Mouse (Mus musculus): ENCODE results near the gene Luc7l.
A peak's percentile ranks its signal among the peaks of the same experiment; 100 is the strongest.
"Not testable (repeated sequence)": the region's sequence is repeated elsewhere in the genome, so short reads cannot be mapped to it uniquely, and the experiment has no call there.

Luc7l gene

GRCm38 (mm10) chr17:26253399-26253798 is 703 bp downstream of the Luc7l start:
- no peak for DNase-seq (ENCODE audit: inconsistent ontology term)

- no peak for DNase-seq (ENCODE audit: inconsistent ontology term)
Measured at GRCm38 (mm10) chr17:26255313-26255712, 2.6 kb downstream of the Luc7l start.

GRCm38 (mm10) chr17:26261826-26262225 is 9.1 kb downstream of the Luc7l start:
- no peak for DNase-seq (ENCODE audit: inconsistent ontology term)

GRCm38 (mm10) chr17:26262384-26262783 is 9.7 kb downstream of the Luc7l start:
- DNase-seq (ENCODE audit: inconsistent ontology term), result no peak

GRCm38 (mm10) chr17:26268851-26269250 is 16.2 kb downstream of the Luc7l start:
- DNase-seq (ENCODE audit: inconsistent ontology term), result no peak

- DNase-seq (ENCODE audit: inconsistent ontology term), result not testable (repeated sequence)
Measured at GRCm38 (mm10) chr17:26269577-26269976, 16.9 kb downstream of the Luc7l start.

GRCm38 (mm10) chr17:26272586-26272985 is 19.9 kb downstream of the Luc7l start:
- no peak for DNase-seq (ENCODE audit: inconsistent ontology term)

GRCm38 (mm10) chr17:26275933-26276332 is 23.2 kb downstream of the Luc7l start:
- no peak for DNase-seq (ENCODE audit: inconsistent ontology term)

GRCm38 (mm10) chr17:26276711-26277110 is 24.0 kb downstream of the Luc7l start:
- DNase-seq (ENCODE audit: inconsistent ontology term), result no peak

- no peak for DNase-seq (ENCODE audit: inconsistent ontology term)
Measured at GRCm38 (mm10) chr17:26286199-26286955, 33.7 kb downstream of the Luc7l start.

- no peak for DNase-seq (ENCODE audit: inconsistent ontology term)
Measured at GRCm38 (mm10) chr17:26289475-26289874, 36.8 kb downstream of the Luc7l start.

- not testable (repeated sequence) for DNase-seq (ENCODE audit: inconsistent ontology term)
Measured at GRCm38 (mm10) chr17:26298318-26298717, 45.6 kb downstream of the Luc7l start.

- peak; percentile 73 for DNase-seq (ENCODE audit: inconsistent ontology term)
Measured at GRCm38 (mm10) chr17:26314291-26314690, 61.6 kb downstream of the Luc7l start.

- no peak for DNase-seq (ENCODE audit: inconsistent ontology term)
Measured at GRCm38 (mm10) chr17:26315474-26315873, 62.8 kb downstream of the Luc7l start.

- DNase-seq (ENCODE audit: inconsistent ontology term), result no peak
Measured at GRCm38 (mm10) chr17:26318441-26318840, 65.7 kb downstream of the Luc7l start.
